Comparison of ENCODE assay signal across 8 mouse cellular contexts in genomic region chr6:108659726-108660205, GRCm38 (mm10). TPM values are rescaled to one million over a fixed set of nuclear protein-coding genes. Genes with fewer than 3 reads are reported as not detected.
DNase-seq lines count a peak whose midpoint lies in the region; ATAC-seq lines count a peak whose summit lies in the region.

No protein-coding gene starts in this region.

- peak overlapping the region; percentile 63 for H3K4me3 ChIP-seq in hindbrain, embryonic 13.5 days

- H3K9ac ChIP-seq in hindbrain, embryonic 13.5 days, result peak overlapping the region; percentile 79

- peaks cover 32% of the 10 kb centered on the region for H3K27me3 ChIP-seq in hindbrain, embryonic 13.5 days

- H3K4me2 ChIP-seq in hindbrain, embryonic 13.5 days, result peak overlapping the region; percentile 95

- no peaks in the 10 kb centered on the region for H3K36me3 ChIP-seq in hindbrain, embryonic 13.5 days

- intact Hi-C loops in left cerebral cortex, postnatal 14 days (cut with DNase I), result loop anchor here (1.0 to 5.0 kb wide), 5 partner anchors 49 to 202 kb away; no protein-coding TSS in a partner anchor

- H3K27ac ChIP-seq in hindbrain, embryonic 13.5 days, result peak overlapping the region; percentile 89

- 0% methylated on average over 10 of the region's 35 CpGs for WGBS in hindbrain, embryonic 13.5 days

- DNase-seq in adrenal gland, postnatal 10 days, result peak; percentile 95
- DNase-seq in cerebellum, postnatal 4 days (ENCODE audit: low spot score in 2 of 2), result peak; percentile 52 to 73
- peak; percentile 91 for DNase-seq in gastrocnemius, adult 18-20 months (ENCODE audit: low spot score)
- DNase-seq in left cerebral cortex, postnatal 14 days (ENCODE audit: low spot score in 2 of 2), result peak; percentile 88 to 91
- DNase-seq in right cerebral cortex, postnatal 36 days (ENCODE audit: low spot score in 2 of 2), result peak; percentile 90 to 92
- DNase-seq in T-cell, adult 2 months (ENCODE audit: low spot score), result no peak

- H3K4me1 ChIP-seq in hindbrain, embryonic 13.5 days (replicated peaks), result peaks cover 25% of the 10 kb centered on the region

- ATAC-seq in hindbrain, embryonic 13.5 days (ENCODE audit: low FRiP score), result peak; percentile 83
- peak; percentile 16 for ATAC-seq in megakaryocyte progenitor cell, adult 5-6 weeks (replicated peaks; ENCODE audit: poor library complexity)

- no peaks in the 10 kb centered on the region for H3K9me3 ChIP-seq in hindbrain, embryonic 13.5 days

RNA-seq across cellular contexts. Expression of gene Bhlhe40, which starts 0.7 kb away (rescaled TPM):
- 10 to 100 TPM; 47.0 to 94.0 TPM for total RNA-seq in adrenal gland, postnatal 10 days (2021)
- 10 to 100 TPM; 70.0 to 98.6 TPM for total RNA-seq in gastrocnemius, adult 18-20 months (2021)
- 3.0 and 3.4 TPM in 2 replicates for polyA plus RNA-seq in hindbrain, embryonic 13.5 days (2015; fragmentation: Nextera tagmentation; extraction: Ambion mirVana)
- 10 to 100 TPM; 55.2 to 77.3 TPM for total RNA-seq in left cerebral cortex, postnatal 14 days (2021)
- 3.4 and 3.5 TPM in 2 replicates for total RNA-seq in megakaryocyte progenitor cell, adult 5-6 weeks (2015)
- 2.9 and 4.1 TPM in 2 replicates for total RNA-seq in megakaryocyte progenitor cell, adult 5-6 weeks (2017)

Comparison
In these comparisons a context has a peak if more than half of its experiments do, and no peak if none do; other contexts are left out.
1. RNA of gene Bhlhe40, which starts 0.7 kb away (total RNA-seq): 70.0 to 98.6 TPM in gastrocnemius, adult 18-20 months, 47.0 to 94.0 TPM in adrenal gland, postnatal 10 days and 55.2 to 77.3 TPM in left cerebral cortex, postnatal 14 days; 2.9 to 4.1 TPM in megakaryocyte progenitor cell, adult 5-6 weeks; every median in the first group is over 4 times any median in the second.